Mouse (Mus musculus) CH12.LX (cell line): ENCODE measurements around the gene Fgfr2. TPM values are rescaled to one million over a fixed set of nuclear protein-coding genes. Genes with fewer than 3 reads are reported as not detected.

Experiments
- DNase-seq: peaks from one replicate; pipeline ENCODE4 v3.0.0-alpha.2; 2013; ENCODE audit errors: extremely low read depth
- H3K27ac ChIP-seq: 2 replicates; pipeline ENCODE4 v1.5.1; 2012; ENCODE audit warnings: low read depth, mild to moderate bottlenecking, control low read depth, moderate library complexity; ENCODE audit not compliant: insufficient read depth
- H3K27me3 ChIP-seq: replicated peaks from 2 replicates; pipeline ENCODE3; 2012; ENCODE audit warnings: inconsistent platforms
- H3K36me3 ChIP-seq, 2 experiments: replicated peaks in 1 of 2; 2 replicates each; pipeline versions ENCODE3 to v1.6.1; 2012; ENCODE audit warnings: inconsistent platforms in 1 of 2, low read length in 1 of 2, mild to moderate bottlenecking in 1 of 2, mixed read lengths in 1 of 2, moderate library complexity in 1 of 2; ENCODE audit not compliant: control insufficient read depth in 1 of 2, insufficient read depth in 1 of 2
- H3K4me1 ChIP-seq, 2 experiments: 2 replicates each; pipeline ENCODE4 v1.6.1; 2012; ENCODE audit warnings: inconsistent platforms in 1 of 2, moderate library complexity in 1 of 2; ENCODE audit not compliant: insufficient read depth in 2 of 2, control insufficient read depth in 1 of 2
- H3K4me2 ChIP-seq: 2 replicates; pipeline ENCODE4 v1.6.1; 2012; ENCODE audit warnings: low read depth, mild to moderate bottlenecking, control low read depth; ENCODE audit not compliant: poor library complexity, insufficient read depth, severe bottlenecking
- H3K4me3 ChIP-seq, 3 experiments: fragments of 150-350 bp in 1 of 3; sonication (generic) in 1 of 3; replicated peaks in 1 of 3; 2 replicates each; pipeline versions ENCODE3 to v1.5.1; 2011 to 2012; ENCODE audit warnings: low read depth in 2 of 3, low read length in 2 of 3, mild to moderate bottlenecking in 2 of 3, moderate library complexity in 2 of 3, control low read depth in 1 of 3, improper control_type of control experiment in 1 of 3, inconsistent platforms in 1 of 3, mixed read lengths in 1 of 3; ENCODE audit not compliant: poor library complexity in 1 of 3
- H3K79me2 ChIP-seq: replicated peaks from 2 replicates; pipeline ENCODE4 v1.6.1; 2012; ENCODE audit warnings: mild to moderate bottlenecking, moderate library complexity; ENCODE audit not compliant: control insufficient read depth, poor library complexity, insufficient read depth, severe bottlenecking; ENCODE audit errors: extremely low read depth
- H3K9ac ChIP-seq: 2 replicates; pipeline ENCODE4 v1.6.1; 2012; ENCODE audit warnings: low read depth, mild to moderate bottlenecking, control low read depth, moderate library complexity; ENCODE audit not compliant: insufficient read depth
- H3K9me3 ChIP-seq: replicated peaks from 2 replicates; pipeline ENCODE3; 2012; ENCODE audit warnings: low read length, inconsistent platforms, mixed read lengths
- BHLHE40 ChIP-seq: IDR thresholded peaks from 2 replicates; pipeline ENCODE4 v1.6.1; 2011; ENCODE audit warnings: mild to moderate bottlenecking, low read depth, low read length, improper control_type of control experiment
- CTCF ChIP-seq, 2 experiments: IDR thresholded peaks in 1 of 2; conservative IDR thresholded peaks in 1 of 2; 2 replicates each; pipeline ENCODE4 v1.5.1; 2011 to 2012; ENCODE audit warnings: low read depth in 2 of 2, low read length in 2 of 2, improper control_type of control experiment in 1 of 2, inconsistent platforms in 1 of 2, mild to moderate bottlenecking in 1 of 2, moderate library complexity in 1 of 2
- EP300 ChIP-seq: IDR thresholded peaks from 2 replicates; pipeline ENCODE4 v1.6.1; 2011; ENCODE audit warnings: low read length, improper control_type of control experiment
- GABPA ChIP-seq: IDR thresholded peaks from 2 replicates; pipeline ENCODE4 v1.6.1; 2012; ENCODE audit warnings: low read depth, low read length, improper control_type of control experiment, inconsistent platforms; ENCODE audit not compliant: insufficient replicate concordance
- IRF4 ChIP-seq: IDR thresholded peaks from 2 replicates; pipeline ENCODE4 v1.6.1; 2014; ENCODE audit warnings: low read depth, mild to moderate bottlenecking, inconsistent platforms, low read length, improper control_type of control experiment
- KAT2A ChIP-seq: IDR thresholded peaks from 2 replicates; pipeline ENCODE4 v1.6.1; 2012; ENCODE audit warnings: low read length, improper control_type of control experiment, inconsistent platforms; ENCODE audit not compliant: insufficient replicate concordance
- MAZ ChIP-seq: IDR thresholded peaks from 2 replicates; pipeline ENCODE4 v1.6.1; 2012; ENCODE audit warnings: low read depth, mild to moderate bottlenecking, inconsistent platforms, low read length, improper control_type of control experiment, moderate library complexity
- MEF2A ChIP-seq: IDR thresholded peaks from 2 replicates; pipeline ENCODE4 v1.6.1; 2014; ENCODE audit warnings: low read depth, mild to moderate bottlenecking, inconsistent platforms, low read length, improper control_type of control experiment, borderline replicate concordance
- MXI1 ChIP-seq: IDR thresholded peaks from 2 replicates; pipeline ENCODE4 v1.6.1; 2011; ENCODE audit warnings: mild to moderate bottlenecking, low read depth, low read length, improper control_type of control experiment
- MYC ChIP-seq: IDR thresholded peaks from 2 replicates; pipeline ENCODE4 v1.6.1; 2011; ENCODE audit warnings: low read depth, mild to moderate bottlenecking, improper control_type of control experiment, low read length
- NRF1 ChIP-seq: IDR thresholded peaks from 2 replicates; pipeline ENCODE4 v1.6.1; 2014; ENCODE audit warnings: low read depth, mild to moderate bottlenecking, inconsistent platforms, low read length, improper control_type of control experiment, moderate library complexity
- PAX5 ChIP-seq: IDR thresholded peaks from 2 replicates; pipeline ENCODE4 v1.6.1; 2012; ENCODE audit warnings: low read length, inconsistent platforms, mixed read lengths
- POLR2A ChIP-seq: IDR thresholded peaks from 2 replicates; pipeline ENCODE4 v1.6.1; 2011; ENCODE audit warnings: low read depth, mild to moderate bottlenecking, improper control_type of control experiment, low read length
- RAD21 ChIP-seq: IDR thresholded peaks from 2 replicates; pipeline ENCODE4 v1.6.1; 2011; ENCODE audit warnings: low read depth, mild to moderate bottlenecking, low read length, improper control_type of control experiment, moderate library complexity
- RCOR1 ChIP-seq: conservative IDR thresholded peaks from 2 replicates; pipeline ENCODE4 v1.6.1; 2012; ENCODE audit warnings: low read depth, mild to moderate bottlenecking, inconsistent platforms, low read length, improper control_type of control experiment
- SMC3 ChIP-seq: IDR thresholded peaks from 2 replicates; pipeline ENCODE4 v1.6.1; 2011; ENCODE audit warnings: low read depth, low read length, improper control_type of control experiment
- TCF12 ChIP-seq: IDR thresholded peaks from 2 replicates; pipeline ENCODE4 v1.6.1; 2014; ENCODE audit warnings: low read depth, mild to moderate bottlenecking, inconsistent platforms, low read length, improper control_type of control experiment
- UBTF ChIP-seq: IDR thresholded peaks from 2 replicates; pipeline ENCODE4 v1.6.1; 2012; ENCODE audit warnings: low read depth, mild to moderate bottlenecking, inconsistent platforms, low read length, improper control_type of control experiment, moderate library complexity
- USF1 ChIP-seq: IDR thresholded peaks from 2 replicates; pipeline ENCODE4 v1.6.1; 2014; ENCODE audit warnings: low read depth, mild to moderate bottlenecking, inconsistent platforms, low read length, improper control_type of control experiment
- USF2 ChIP-seq: conservative IDR thresholded peaks from 2 replicates; pipeline ENCODE4 v1.6.1; 2011; ENCODE audit warnings: low read depth, low read length, improper control_type of control experiment
- ZC3H11A ChIP-seq: IDR thresholded peaks from 2 replicates; pipeline ENCODE4 v1.6.1; 2012; ENCODE audit warnings: low read depth, mild to moderate bottlenecking, inconsistent platforms, low read length, improper control_type of control experiment
- ZKSCAN1 ChIP-seq: IDR thresholded peaks from 2 replicates; pipeline ENCODE4 v1.6.1; 2012; ENCODE audit warnings: low read depth, inconsistent platforms, low read length, improper control_type of control experiment, borderline replicate concordance
- ZMIZ1 ChIP-seq: IDR thresholded peaks from 2 replicates; pipeline ENCODE4 v1.6.1; 2012; ENCODE audit warnings: low read depth, mild to moderate bottlenecking, inconsistent platforms, low read length, improper control_type of control experiment
- dilution Hi-C: fragments of 300-500 bp; cut with MboI; formaldehyde crosslinking; loops from 2 replicates; pipeline ENCODE4 v1.14.3; 2020; ENCODE audit warnings: low sequenced_read_pairs; ENCODE audit not compliant: extremely low pct_unique_long_range_greater_than_20kb, extremely low pct_ligation_motif_present
- in situ Hi-C: fragments of 300-500 bp; cut with MboI; formaldehyde crosslinking; loops from 3 replicates; pipeline ENCODE4 v1.14.3; 2019; ENCODE audit warnings: low sequenced_read_pairs, low pct_ligation_motif_present, low pct_unique_long_range_greater_than_20kb, mixed read lengths
- polyA plus RNA-seq: library from polyadenylated mRNA; unstranded; fragments of >175 nt; gene quantifications from 2 replicates; pipeline ENCODE4 v1.2.1, GENCODE M21; 2012; ENCODE audit warnings: low read depth; ENCODE audit not compliant: insufficient read length
- total RNA-seq, 2 experiments: library from RNA; depleted of rRNA; stranded (reverse); fragments of 300-350 nt in 1 of 2; fragments of >200 nt in 1 of 2; gene quantifications; 2 replicates each; pipeline ENCODE4 v1.2.3; 2012 to 2014

Fgfr2 gene
- total and polyA plus RNA-seq, 3 experiments = not detected

- TF ChIP-seq CTCF (conservative IDR thresholded peaks at IDR 0.05 in 1 of 2, IDR thresholded peaks at IDR 0.05 in 1 of 2; ENCODE audit: low read depth in 2 of 2, low read length in 2 of 2) = no peak
- no peak for TF ChIP-seq KAT2A
- no peak for TF ChIP-seq UBTF
- TF ChIP-seq MAZ = no peak
- TF ChIP-seq ZKSCAN1 = no peak
- no peak for TF ChIP-seq RAD21
- TF ChIP-seq MEF2A = no peak
- TF ChIP-seq IRF4 = no peak
- no peak for TF ChIP-seq ZMIZ1
- Histone ChIP-seq H3K4me3 (no peak overlapping the region), H3K4me2 (no peak overlapping the region), H3K36me3 (no peaks in the 10 kb centered on the region), H3K4me1 (peaks cover 0 to 3% of the 10 kb centered on the region in 2 experiments; a peak in 2 of 4 replicates), H3K27me3 (peaks cover 30% of the 10 kb centered on the region), H3K9me3 (peaks cover 4% of the 10 kb centered on the region), H3K79me2 (no peaks in the 10 kb centered on the region), H3K9ac (no peak overlapping the region), H3K27ac (no peak overlapping the region)
- dilution Hi-C loops (no loop called here), in situ Hi-C loops (no loop called here)
- no peak for DNase-seq
Observed at GRCm38 (mm10) chr7:132298412-132298990, 824.6 kb downstream of the Fgfr2 start.

GRCm38 (mm10) chr7:132296661-132297443 lies 826.3 kb downstream of the Fgfr2 start:
- in situ Hi-C loops (no loop called here), dilution Hi-C loops (no loop called here)
- H3K9ac ChIP-seq = no peak overlapping the region
- H3K4me2 ChIP-seq = no peak overlapping the region
- H3K4me3 ChIP-seq = no peak overlapping the region
- no peak for DNase-seq
- H3K27ac ChIP-seq = no peak overlapping the region
- no peak for TF ChIP-seq TCF12
- TF ChIP-seq SMC3 = no peak
- TF ChIP-seq ZMIZ1 = no peak
- no peaks in the 10 kb centered on the region for H3K36me3 ChIP-seq
- no peaks in the 10 kb centered on the region for H3K79me2 ChIP-seq
- no peaks in the 10 kb centered on the region for H3K4me1 ChIP-seq
- H3K27me3 ChIP-seq = peaks cover 33% of the 10 kb centered on the region
- H3K9me3 ChIP-seq = peaks cover 4% of the 10 kb centered on the region

GRCm38 (mm10) chr7:132296132-132296531 lies 827.0 kb downstream of the Fgfr2 start:
- dilution Hi-C loops = no loop called here
- H3K27me3 ChIP-seq = peaks cover 36% of the 10 kb centered on the region
- no peaks in the 10 kb centered on the region for H3K36me3 ChIP-seq
- H3K4me3 ChIP-seq = no peak overlapping the region
- TF ChIP-seq NRF1 = no peak
- TF ChIP-seq GABPA = no peak
- TF ChIP-seq CTCF (conservative IDR thresholded peaks at IDR 0.05 in 1 of 2, IDR thresholded peaks at IDR 0.05 in 1 of 2; ENCODE audit: low read depth in 2 of 2, low read length in 2 of 2) = no peak
- no peak for TF ChIP-seq USF1
- TF ChIP-seq MAZ = no peak
- no peak for TF ChIP-seq USF2
- TF ChIP-seq IRF4 = no peak
- TF ChIP-seq RCOR1 = no peak
- TF ChIP-seq POLR2A = no peak
- no peak for TF ChIP-seq ZC3H11A
- no peak for TF ChIP-seq EP300
- no peak for TF ChIP-seq MYC
- no peak for TF ChIP-seq RAD21
- TF ChIP-seq BHLHE40 = no peak
- TF ChIP-seq MEF2A = no peak
- TF ChIP-seq SMC3 = no peak
- TF ChIP-seq KAT2A = no peak
- TF ChIP-seq PAX5 = no peak
- no peak for TF ChIP-seq MXI1
- in situ Hi-C loops = no loop called here
- no peak overlapping the region for H3K27ac ChIP-seq
- no peaks in the 10 kb centered on the region for H3K79me2 ChIP-seq
- peaks cover 4% of the 10 kb centered on the region for H3K9me3 ChIP-seq
- no peak for DNase-seq
- no peaks in the 10 kb centered on the region for H3K4me1 ChIP-seq
- no peak overlapping the region for H3K9ac ChIP-seq
- H3K4me2 ChIP-seq = no peak overlapping the region
